Mouse (Mus musculus) embryonic facial prominence, embryonic 15.5 days (tissue): ENCODE data around the gene Olfr218. TPM values are rescaled to one million over a fixed set of nuclear protein-coding genes. Genes with fewer than 3 reads are reported as not detected.

Experiments
- polyA plus RNA-seq: library from polyadenylated mRNA; unstranded; fragments of >200 nt; fragmentation: Nextera tagmentation; extraction: Ambion mirVana; gene quantifications from 2 replicates; pipeline ENCODE4 v1.2.1, GENCODE M21; 2015

Gene Olfr218
- polyA plus RNA-seq, 1 experiment from 2014 or later, result not detected

Other genes starting within 250 kb of the Olfr218 start
- 0.20 TPM in 1 of 2 replicates, not detected in the other for gene Olfr16, start 247.4 kb upstream of the Olfr218 start, polyA plus RNA-seq
- gene Olfr1408, start 60.4 kb upstream of the Olfr218 start, polyA plus RNA-seq, result 0.12 and 0.29 TPM in 2 replicates
- gene Olfr1406, start 7.2 kb upstream of the Olfr218 start, polyA plus RNA-seq, result 0.16 and 0.17 TPM in 2 replicates
- 0.17 and 0.24 TPM in 2 replicates for gene Olfr1404, start 14.6 kb downstream of the Olfr218 start, polyA plus RNA-seq
- gene Fcer1a, start 29.4 kb downstream of the Olfr218 start, polyA plus RNA-seq, result 0.39 TPM in 1 of 2 replicates, not detected in the other
- 0.05 TPM in 1 of 2 replicates, not detected in the other for gene Olfr418, start 68.2 kb downstream of the Olfr218 start, polyA plus RNA-seq
- not detected in 2 replicates for gene Mptx2, start 80.0 kb downstream of the Olfr218 start, polyA plus RNA-seq
- 2.3 TPM in 2 replicates for gene Ackr1, start 135.9 kb downstream of the Olfr218 start, polyA plus RNA-seq
- 2.1 and 2.5 TPM in 2 replicates for gene Aim2, start 153.1 kb downstream of the Olfr218 start, polyA plus RNA-seq
- gene Cadm3, start 169.9 kb downstream of the Olfr218 start, polyA plus RNA-seq, result 5.5 and 6.2 TPM in 2 replicates